Mouse (Mus musculus): ENCODE results near the gene Zfp366.

GRCm38 (mm10) chr13:99229641-99230494 is 45.2 kb downstream of the Zfp366 start:
- TF ChIP-seq CTCF (IDR thresholded peaks at IDR 0.05; ENCODE audit: extremely low read depth, insufficient read depth, low read length), result no peak
- no peak for TF ChIP-seq POLR2A (IDR thresholded peaks at IDR 0.05; ENCODE audit: extremely low read depth, insufficient read depth, low read length)

All from cortical plate, adult 2 months (tissue).